12 mouse cellular contexts compared by ENCODE assay signal in genomic region chr1:126027536-126027935, GRCm38 (mm10).
"Had no signal": no experiment of that assay in that cellular context is flagged by ENCODE, and none has a peak within 500 bp of the region (broad histone marks: within the 10 kb centered on the region; RNA-seq: fewer than 3 reads in every experiment).

No protein-coding gene starts in this region.

- DNase-seq: left cerebral cortex, postnatal 4 days; liver; liver, embryonic 13.5 days; liver, postnatal 0 days; lung, adult 18-20 months; lung, adult 2 months; lung, embryonic 14.5 days; lung, postnatal 10 days; lung, postnatal 14 days; lung, postnatal 36 days; lung, postnatal 4 days; midbrain, embryonic 14.5 days had no signal
